Mouse (Mus musculus): Measurements from ENCODE around the gene Tmem176a.
A peak's percentile ranks its signal among the peaks of the same experiment; 100 is the strongest.
"Not testable (repeated sequence)": the region's sequence is repeated elsewhere in the genome, so short reads cannot be mapped to it uniquely, and the experiment has no call there.

Gene Tmem176a

GRCm38 (mm10) chr6:48840371-48840969, at the start of gene Tmem176a:
Gene Tmem176a (plus strand): TSS chr6:48840919.
- DNase-seq: peak; percentile 39

DNA sequence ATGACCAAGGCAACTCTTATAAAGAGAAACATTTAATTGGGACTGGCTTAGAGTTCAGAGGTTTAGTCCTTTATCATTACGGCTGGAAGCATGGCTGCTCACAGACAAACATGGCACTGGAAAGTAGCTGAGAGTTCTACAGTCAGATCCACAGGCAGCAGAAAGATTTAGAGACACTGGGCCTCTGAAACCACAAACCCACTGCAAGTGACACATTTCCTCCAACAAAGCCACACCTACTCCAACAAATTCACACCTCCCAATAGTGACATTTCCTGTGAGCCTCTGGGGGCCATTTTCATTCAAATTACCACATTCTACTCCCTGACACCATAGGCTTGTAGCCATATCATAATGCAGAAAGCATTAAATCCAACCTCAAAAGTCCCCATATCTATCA, 38.8 kb upstream of the Tmem176a start:
- no peak for DNase-seq

DNA sequence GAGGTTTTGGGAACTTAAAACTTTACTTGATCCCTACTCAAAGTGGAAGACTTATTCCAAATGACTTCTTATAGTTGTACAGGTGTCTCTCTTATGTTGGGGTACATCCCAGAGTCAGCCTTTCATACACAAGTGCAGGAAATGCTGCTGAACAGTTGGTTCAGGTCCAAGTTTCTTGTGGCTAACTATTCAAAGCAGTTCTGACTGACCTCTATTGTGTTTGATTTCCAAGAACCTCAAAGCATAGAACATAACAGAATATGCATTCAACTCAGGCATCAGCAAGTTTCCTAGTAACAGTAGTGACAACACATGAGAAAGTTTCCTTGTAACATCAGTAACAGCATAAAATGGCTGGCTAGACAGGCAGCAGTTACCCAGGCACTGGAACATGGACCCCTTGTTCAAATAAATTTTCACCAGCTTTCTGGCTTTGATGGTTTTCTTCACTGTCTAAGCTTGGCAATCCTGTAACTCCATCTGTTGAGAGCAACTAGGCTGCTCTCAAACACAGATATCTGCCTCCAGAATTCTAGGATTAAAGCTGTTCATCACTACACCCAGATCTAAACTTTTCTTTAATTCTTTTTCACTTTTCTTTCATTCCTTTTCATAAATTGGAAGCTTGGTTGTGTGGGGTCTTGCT, 37.2 kb upstream of the Tmem176a start:
- no peak for DNase-seq

GRCm38 (mm10) chr6:48804346-48804745, 36.4 kb upstream of the Tmem176a start:
- DNase-seq: no peak

DNA sequence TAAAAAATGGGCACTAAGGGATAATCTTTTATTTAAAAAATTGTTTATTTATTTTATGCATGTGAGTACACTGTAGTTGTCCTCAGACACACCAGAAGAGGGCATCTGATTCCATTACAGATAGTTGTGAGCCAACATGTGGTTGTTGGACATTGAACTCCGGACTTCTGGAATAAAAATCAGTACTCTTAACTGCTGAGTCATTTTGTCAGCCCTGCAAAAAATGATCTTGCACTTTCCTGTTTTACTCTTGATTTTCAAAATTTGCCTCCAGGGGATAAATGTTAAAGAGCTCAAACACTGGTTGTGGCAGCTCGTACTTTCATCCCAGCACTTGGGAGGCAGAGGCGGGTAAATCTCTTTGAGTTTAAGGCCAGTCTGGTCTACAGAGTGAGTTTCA, 34.0 kb upstream of the Tmem176a start:
- no peak for DNase-seq

DNA sequence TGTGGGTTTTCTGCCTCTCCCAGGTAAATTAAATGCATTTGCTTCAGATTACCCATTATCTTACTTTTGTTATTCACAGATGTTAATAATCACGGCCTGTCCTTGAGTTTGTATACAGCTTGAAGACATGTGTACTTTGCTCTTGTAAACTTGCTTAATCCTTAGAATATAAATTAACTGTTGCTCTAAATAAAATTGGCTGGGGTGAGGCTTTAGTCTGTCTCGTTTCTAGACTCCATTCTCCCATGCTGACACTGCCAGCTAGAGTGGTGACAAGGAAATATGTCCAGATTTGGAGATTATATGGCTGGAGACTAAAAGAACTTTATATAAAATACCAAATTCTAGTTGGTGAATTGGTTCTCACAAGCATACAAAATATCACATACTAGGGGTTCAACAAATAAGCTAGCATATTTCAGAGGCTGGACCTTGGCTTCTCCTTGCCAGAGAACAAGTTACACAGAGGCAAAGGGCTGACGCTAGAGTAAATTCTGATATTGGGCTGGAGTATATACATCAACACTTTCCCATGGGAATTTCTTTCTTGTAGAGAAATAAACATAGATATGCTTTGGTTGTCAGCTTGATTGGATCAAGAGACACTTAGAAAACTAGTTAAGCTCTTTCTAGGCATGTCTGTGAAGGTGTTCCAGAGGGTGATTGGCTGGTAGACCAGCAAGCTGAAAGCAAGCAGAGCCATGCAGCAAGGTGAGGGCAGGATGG, 31.1 kb upstream of the Tmem176a start:
- DNase-seq: no peak

GRCm38 (mm10) chr6:48815013-48815412, 25.7 kb upstream of the Tmem176a start:
- DNase-seq: no peak

DNA sequence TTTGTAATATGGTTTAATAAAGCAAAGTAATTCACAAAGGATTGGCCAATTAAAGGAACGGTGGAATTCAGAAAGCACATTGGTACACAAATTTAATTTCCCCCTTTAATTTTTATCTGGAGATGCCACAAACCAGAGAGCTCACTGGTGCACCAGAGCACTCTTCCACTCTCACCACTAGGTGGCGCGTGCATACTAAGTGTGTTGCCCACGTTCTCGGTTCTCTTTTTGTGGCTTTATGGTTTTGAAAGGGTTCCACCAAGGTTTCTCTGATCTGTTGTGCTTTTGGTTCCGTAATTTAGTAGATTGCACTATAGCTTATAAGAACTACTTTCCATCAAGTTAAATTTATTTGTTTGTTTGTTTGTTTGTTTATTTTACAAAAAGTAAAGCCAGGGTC, 22.9 kb upstream of the Tmem176a start:
- peak; percentile 77 for DNase-seq

GRCm38 (mm10) chr6:48821991-48822785, 18.5 kb upstream of the Tmem176a start:
- DNase-seq: not testable (repeated sequence)

GRCm38 (mm10) chr6:48825016-48825415, 15.7 kb upstream of the Tmem176a start:
- DNase-seq: no peak

DNA sequence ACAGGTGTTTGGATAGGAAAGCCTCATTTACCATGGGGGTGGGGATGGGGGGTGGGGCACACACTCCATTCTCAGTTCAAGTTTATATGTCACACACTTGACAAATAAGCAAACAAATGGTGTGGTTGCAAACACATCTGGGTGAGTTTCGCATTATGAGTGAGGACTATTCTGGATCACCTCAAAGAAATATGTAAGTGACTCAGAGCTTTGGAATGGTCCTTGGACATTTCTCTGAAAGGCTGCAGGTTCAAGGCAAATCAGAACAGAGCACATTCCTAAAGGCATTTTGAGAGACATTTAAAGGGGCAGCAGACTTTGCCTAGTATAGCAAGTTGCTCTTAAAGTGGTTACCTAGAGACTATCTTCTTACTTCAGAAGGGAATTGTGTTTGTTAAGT, 11.7 kb upstream of the Tmem176a start:
- DNase-seq: no peak

DNA sequence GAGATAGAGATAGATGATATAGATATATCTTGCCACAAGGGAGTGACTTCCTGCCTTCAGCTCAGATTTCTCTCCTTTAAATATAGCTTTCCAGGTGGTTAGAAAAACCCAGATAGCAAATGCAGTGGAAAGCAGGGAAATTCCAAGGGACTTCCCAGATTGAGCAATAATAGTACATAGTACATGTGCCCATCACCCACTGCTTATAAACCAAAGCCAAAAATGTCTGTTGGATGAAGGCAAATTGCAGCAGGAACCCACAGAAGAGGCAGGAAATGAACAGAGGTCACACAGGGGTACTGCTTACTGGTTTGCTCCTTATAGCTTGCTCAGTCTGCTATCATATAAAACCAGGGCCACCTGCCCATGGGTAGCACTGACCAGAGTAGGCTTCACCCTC, 11.1 kb upstream of the Tmem176a start:
- no peak for DNase-seq

- DNase-seq: no peak
These were observed 10.5 kb upstream of the Tmem176a start for GRCm38 (mm10) chr6:48830241-48830640.

GRCm38 (mm10) chr6:48831141-48831540, 9.6 kb upstream of the Tmem176a start:
- no peak for DNase-seq

GRCm38 (mm10) chr6:48832426-48832825, 8.3 kb upstream of the Tmem176a start:
- no peak for DNase-seq

DNA sequence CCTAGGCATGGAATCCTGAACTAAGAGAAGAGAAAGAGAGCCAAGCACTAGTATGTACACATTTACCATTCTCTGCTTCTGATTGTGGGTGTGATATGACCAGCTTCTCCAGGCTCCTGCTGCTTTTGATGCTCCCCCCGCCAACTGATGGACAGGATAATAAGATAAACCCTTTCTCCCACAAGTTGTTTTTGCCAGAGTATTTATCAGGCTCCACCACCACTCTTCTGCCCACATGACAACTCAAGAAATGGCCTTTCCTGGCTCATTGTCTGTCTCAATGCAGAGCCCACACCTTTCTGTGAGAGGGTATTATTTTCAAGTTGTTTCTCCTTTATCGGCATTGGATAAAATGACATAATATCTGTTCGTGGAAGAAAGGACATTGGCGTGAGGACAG, 7.2 kb upstream of the Tmem176a start:
- DNase-seq: no peak

DNA sequence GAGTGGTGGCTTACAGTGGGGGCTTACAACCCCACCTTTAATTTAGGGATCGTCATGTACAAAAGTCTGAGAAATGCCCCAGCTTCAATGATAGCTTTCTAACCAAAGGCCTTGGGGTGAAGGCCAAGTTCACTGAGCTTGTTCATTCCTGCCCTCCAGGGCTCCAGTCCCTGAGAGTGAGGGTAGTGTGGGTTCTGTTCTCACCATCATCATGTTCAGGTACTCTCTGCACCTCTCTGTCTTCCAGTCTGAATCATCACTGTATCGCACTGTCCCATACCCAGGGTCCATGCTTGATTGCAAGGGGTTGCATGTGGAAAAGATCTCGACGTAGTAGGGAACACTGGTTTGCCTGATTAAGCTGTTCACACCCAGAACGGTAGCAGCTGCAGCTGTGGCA, 5.5 kb upstream of the Tmem176a start:
- DNase-seq: no peak

GRCm38 (mm10) chr6:48836146-48836545, 4.6 kb upstream of the Tmem176a start:
- no peak for DNase-seq

DNA sequence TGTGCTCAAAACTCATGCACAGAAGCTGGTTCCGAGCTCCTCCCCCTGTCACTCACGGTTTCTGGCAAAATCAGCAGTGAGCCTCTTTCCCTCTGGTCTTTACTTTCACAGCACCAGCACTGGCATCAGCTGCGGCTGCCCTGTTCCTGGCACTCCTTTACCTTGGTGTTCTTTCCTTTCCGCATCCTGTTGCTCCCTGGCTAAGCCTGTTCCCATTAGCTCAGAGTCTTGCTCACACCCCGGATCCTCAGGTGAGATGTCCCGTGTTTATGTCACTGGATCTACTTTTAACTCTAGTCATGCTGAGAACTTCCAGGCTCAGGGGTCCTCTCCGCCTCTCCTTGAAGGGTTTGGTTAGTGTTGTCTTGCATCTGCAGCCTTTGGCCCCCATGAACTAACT, 3.2 kb upstream of the Tmem176a start:
- no peak for DNase-seq

GRCm38 (mm10) chr6:48838321-48839080, 2.2 kb upstream of the Tmem176a start:
- no peak for DNase-seq

DNA sequence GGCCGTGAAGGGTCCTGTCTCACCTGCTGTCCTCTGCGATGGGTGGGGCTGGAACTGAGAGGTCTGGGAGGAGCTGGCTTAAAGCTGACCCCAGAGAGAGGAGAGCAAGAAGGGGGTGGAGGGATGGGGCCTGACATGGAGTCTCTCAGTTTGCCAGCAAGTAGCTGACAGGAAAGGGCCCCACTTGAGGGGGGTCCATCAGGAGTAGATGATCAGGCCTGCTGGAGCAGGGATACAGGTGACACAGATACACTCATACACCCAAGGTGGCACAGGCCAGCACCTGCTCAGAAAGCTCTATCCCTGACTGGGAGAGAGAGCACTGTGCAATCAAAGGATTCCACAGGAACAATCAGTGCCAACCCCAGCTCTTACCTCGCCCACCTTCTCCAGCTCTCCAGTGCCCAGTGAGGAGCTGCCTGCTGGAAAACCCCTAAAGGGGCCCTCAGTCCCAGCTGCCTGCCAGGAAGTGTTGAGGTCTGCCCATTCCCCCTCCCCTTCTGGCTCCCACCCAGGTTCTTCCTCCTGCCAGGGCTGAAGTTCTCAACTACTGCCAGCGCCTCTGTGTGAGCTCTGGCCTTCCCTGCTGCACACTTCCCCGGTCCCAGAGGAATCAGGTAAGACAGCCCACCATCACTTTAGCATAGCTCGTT, 380 bp downstream of the Tmem176a start, which contains the start of gene Tmem176b:
Gene Tmem176b (minus strand): TSS at position 524 of the 653 bp plus-strand sequence.
- peak; percentile 81 for DNase-seq
